Mouse (Mus musculus) heart, postnatal 25 days (tissue): ENCODE data around the gene Gm10639. TPM values are rescaled to one million over a fixed set of nuclear protein-coding genes. Genes with fewer than 3 reads are reported as not detected.
"Not testable (repeated sequence)": the region's sequence is repeated elsewhere in the genome, so short reads cannot be mapped to it uniquely, and the experiment has no call there.

Experiments
- DNase-seq: peaks from one replicate; pipeline ENCODE4 v3.0.0; 2022; ENCODE audit warnings: low spot score
- intact Hi-C: fragments of 180-260 bp; cut with DNase I; formaldehyde crosslinking; loops from one replicate; pipeline ENCODE4 v1.15.1; 2025
- total RNA-seq, 2 experiments: library from RNA; stranded (reverse); gene quantifications; 2 replicates each; pipeline ENCODE4 v1.2.3; 2021

The Gm10639 gene
- total RNA-seq, 2 experiments from 2014 or later: not detected

DNA sequence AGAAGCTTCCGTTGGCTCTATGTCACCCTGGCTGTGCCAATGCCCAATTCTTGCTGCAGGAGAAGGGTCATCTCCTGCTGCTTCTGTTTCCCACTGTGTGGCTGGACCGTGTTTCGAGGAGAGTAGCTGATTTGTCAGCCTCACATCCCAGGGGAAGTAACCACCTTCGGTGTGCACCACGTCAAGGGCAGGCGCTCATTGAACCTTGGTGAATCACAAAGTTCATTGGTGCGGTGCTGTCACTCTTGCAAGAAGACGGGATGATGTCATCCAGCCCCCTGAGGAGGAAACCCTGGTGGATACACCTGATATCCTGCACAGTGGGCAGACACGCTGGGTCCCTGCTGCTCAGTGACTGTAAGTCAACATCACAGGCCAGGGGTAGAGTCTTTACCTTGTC lies 53.3 kb downstream of the Gm10639 start:
- not testable (repeated sequence) for DNase-seq
- intact Hi-C loops: loop anchor here (10.0 kb wide), 1 partner anchor 48 kb away; no protein-coding TSS in a partner anchor

GRCm38 (mm10) chr9:78345235-78345634 lies 55.5 kb downstream of the Gm10639 start:
- not testable (repeated sequence) for DNase-seq
- intact Hi-C loops: loop anchor here (10.0 kb wide), 1 partner anchor 50 kb away; no protein-coding TSS in a partner anchor

DNA sequence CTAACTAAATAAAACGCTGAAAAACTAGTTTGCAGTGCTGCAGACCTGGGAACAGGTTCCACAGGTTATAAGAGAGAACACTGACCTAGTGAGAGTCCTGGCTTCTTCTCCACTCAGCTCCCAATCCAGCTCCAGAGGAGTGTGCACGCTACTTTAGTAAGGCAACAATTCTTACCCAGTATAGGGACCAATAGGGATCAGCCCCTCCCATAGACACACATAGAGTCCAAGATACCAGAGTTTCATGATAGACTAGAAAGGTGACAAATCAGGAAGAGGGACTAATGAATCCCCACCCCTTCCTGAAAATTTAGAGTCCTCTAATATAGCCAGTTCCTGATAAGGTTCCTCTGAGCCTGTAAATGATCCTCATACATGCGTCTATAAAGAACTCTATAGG lies 57.3 kb downstream of the Gm10639 start:
- DNase-seq: no peak
- intact Hi-C loops: loop anchor here (10.0 kb wide), 1 partner anchor 52 kb away; no protein-coding TSS in a partner anchor

GRCm38 (mm10) chr9:78348206-78349004 lies 58.7 kb downstream of the Gm10639 start:
- intact Hi-C loops: loop anchor here (10.0 kb wide), 1 partner anchor 54 kb away; no protein-coding TSS in a partner anchor
- DNase-seq: not testable (repeated sequence)

DNA sequence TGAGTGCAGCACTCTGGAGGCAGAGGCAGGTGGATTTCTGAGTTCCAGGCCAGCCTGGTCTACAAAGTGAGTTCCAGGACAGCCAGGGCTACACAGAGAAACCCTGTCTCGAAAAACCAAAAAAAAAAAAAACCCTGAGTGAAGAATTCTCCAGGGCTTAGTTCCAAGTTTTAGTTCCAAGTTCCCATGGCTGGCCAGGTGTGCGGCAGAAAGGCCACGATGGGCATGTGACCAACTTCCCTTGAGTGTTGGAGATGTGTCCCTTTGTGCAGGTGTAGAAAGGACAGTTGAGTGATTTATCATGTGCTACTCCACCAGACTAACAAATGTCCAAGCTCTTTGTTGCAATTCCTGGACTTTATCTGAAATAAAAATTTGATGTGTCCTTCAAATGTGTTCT lies 59.4 kb downstream of the Gm10639 start:
- intact Hi-C loops: loop anchor here (10.0 kb wide), 1 partner anchor 54 kb away; no protein-coding TSS in a partner anchor
- DNase-seq: not testable (repeated sequence)

DNA sequence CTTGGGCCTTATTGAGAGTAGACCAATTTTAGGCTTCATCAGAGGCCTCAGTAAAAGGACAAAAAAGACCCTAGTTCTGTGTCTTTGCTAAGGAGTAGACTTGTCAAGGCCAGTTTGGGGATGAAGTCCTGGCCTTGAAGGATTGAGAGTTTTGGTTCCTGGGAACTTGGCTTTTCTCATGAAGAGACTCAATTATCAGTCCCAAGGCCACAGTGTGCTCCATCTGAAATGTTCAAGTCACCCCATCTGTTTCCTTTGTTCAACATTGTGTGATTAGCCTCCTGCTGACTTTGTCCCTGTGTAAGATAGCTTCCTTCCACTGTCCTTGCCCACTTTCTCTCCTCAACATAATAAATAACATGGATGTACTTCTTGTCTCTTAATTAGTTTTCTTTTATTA lies 60.3 kb downstream of the Gm10639 start:
- DNase-seq, intact Hi-C loops: not testable (repeated sequence)

GRCm38 (mm10) chr9:78351504-78352220 lies 61.9 kb downstream of the Gm10639 start:
- DNase-seq: no peak
- intact Hi-C loops: no loop called here

Other genes starting within 250 kb of the Gm10639 start
- gene Gcm1, start 238.0 kb upstream of the Gm10639 start, total RNA-seq: not detected
- 10 to 100 TPM; 49.2 to 51.3 TPM for gene Fbxo9, start 180.9 kb upstream of the Gm10639 start, total RNA-seq
- gene Ick, start 180.7 kb upstream of the Gm10639 start, total RNA-seq: 10 to 100 TPM; 14.9 to 15.3 TPM
- 10 to 100 TPM; 81.4 to 87.9 TPM for gene Gsta4, start 107.1 kb upstream of the Gm10639 start, total RNA-seq
- under 1 TPM in 1 of 2 experiments, not detected in 1; 0.39 TPM for gene Gsta1, start 59.3 kb upstream of the Gm10639 start, total RNA-seq
- under 1 TPM; 0.39 to 0.89 TPM for gene Gm3776, start 32.8 kb upstream of the Gm10639 start, total RNA-seq
- not detected for gene Omt2a, start 24.9 kb downstream of the Gm10639 start, total RNA-seq
- gene Omt2b, start 37.7 kb downstream of the Gm10639 start, total RNA-seq: not detected
- gene Gsta2, start 65.9 kb downstream of the Gm10639 start, total RNA-seq: 1 to 10 TPM in 1 of 2 experiments, under 1 TPM in 1; 0.45 to 1.2 TPM
- gene Dppa5a, start 78.3 kb downstream of the Gm10639 start, total RNA-seq: not detected
- gene Ooep, start 88.8 kb downstream of the Gm10639 start, total RNA-seq: not detected
- gene Ddx43, start 105.9 kb downstream of the Gm10639 start, total RNA-seq: not detected
- gene Cgas, start 153.3 kb downstream of the Gm10639 start, total RNA-seq: under 1 TPM; 0.45 to 0.55 TPM
- 10 to 100 TPM; 24.5 to 25.5 TPM for gene Mto1, start 158.3 kb downstream of the Gm10639 start, total RNA-seq
- not detected for gene Gm17324, start 158.9 kb downstream of the Gm10639 start, total RNA-seq
- 1,000 to 10,000 TPM; 1,031 to 1,197 TPM for gene Eef1a1, start 199.2 kb downstream of the Gm10639 start, total RNA-seq